Mouse (Mus musculus) forebrain, embryonic 11.5 days (tissue): Measurements from ENCODE around the gene Rorc. TPM values are rescaled to one million over a fixed set of nuclear protein-coding genes. Genes with fewer than 3 reads are reported as not detected.

Experiments
- ATAC-seq: fragments of 200-750 bp; cut with Nextera tagmentation; replicated peaks from 2 replicates; pipeline ENCODE4 v1.8.0; 2017; ENCODE audit warnings: moderate TSS enrichment; ENCODE audit not compliant: low FRiP score
- DNase-seq: peaks from one replicate; pipeline ENCODE4 v3.0.0-alpha.2; 2017; ENCODE audit warnings: low spot score
- H3K27ac ChIP-seq: fragments of 300-500 bp; sonication (generic); 2 replicates; pipeline ENCODE4 v1.5.1; 2014; ENCODE audit warnings: low read depth, low read length
- H3K27me3 ChIP-seq: fragments of 300-500 bp; sonication (generic); 2 replicates; pipeline ENCODE4 v1.6.1; 2014; ENCODE audit warnings: mild to moderate bottlenecking, low read length, mixed read lengths; ENCODE audit not compliant: control insufficient read depth, insufficient read depth
- H3K36me3 ChIP-seq: fragments of 300-500 bp; sonication (generic); 2 replicates; pipeline ENCODE4 v1.6.1; 2014; ENCODE audit warnings: mild to moderate bottlenecking, low read length, moderate library complexity, mixed read lengths; ENCODE audit not compliant: control insufficient read depth, insufficient read depth
- H3K4me1 ChIP-seq: fragments of 300-500 bp; sonication (generic); replicated peaks from 2 replicates; pipeline ENCODE4 v1.6.1; 2014; ENCODE audit warnings: low read length, mixed read lengths; ENCODE audit not compliant: control insufficient read depth, insufficient read depth
- H3K4me2 ChIP-seq: fragments of 300-500 bp; sonication (generic); 2 replicates; pipeline ENCODE4 v1.6.1; 2014; ENCODE audit warnings: low read depth, mild to moderate bottlenecking, low read length, moderate library complexity, mixed read lengths; ENCODE audit not compliant: severe bottlenecking
- H3K4me3 ChIP-seq: fragments of 300-500 bp; sonication (generic); 2 replicates; pipeline ENCODE4 v1.5.1; 2014; ENCODE audit warnings: low read depth, low read length
- H3K9ac ChIP-seq: fragments of 300-500 bp; sonication (generic); 2 replicates; pipeline ENCODE4 v1.6.1; 2014; ENCODE audit warnings: low read length
- H3K9me3 ChIP-seq: fragments of 300-500 bp; sonication (generic); 2 replicates; pipeline ENCODE4 v1.6.1; 2016; ENCODE audit warnings: low read length, mixed read lengths; ENCODE audit not compliant: control insufficient read depth
- WGBS: fragments of 180-500 bp; shearing (Covaris S2); extraction: QIAGEN DNeasy Blood & Tissue Kit; methylation state at CpG from one replicate; pipeline ENCODE4 v1.1.7; 2014; 5-methylcytosine and 5-hydroxymethylcytosine counted together
- polyA plus RNA-seq: library from polyadenylated mRNA; unstranded; fragments of >200 nt; fragmentation: Nextera tagmentation; extraction: Ambion mirVana; gene quantifications from 2 replicates; pipeline ENCODE4 v1.2.1, GENCODE M21; 2014

Gene Rorc
- polyA plus RNA-seq, 1 experiment from 2014 or later: 0.60 TPM

- no peak overlapping the region for H3K4me2 ChIP-seq
- no peak overlapping the region for H3K9ac ChIP-seq
- no peaks in the 10 kb centered on the region for H3K27me3 ChIP-seq
- 80% methylated on average over 4 of the region's 4 CpGs for WGBS
- no peak overlapping the region for H3K27ac ChIP-seq
- H3K4me1 ChIP-seq: peaks cover 6% of the 10 kb centered on the region; the same call in 1 of the 2 replicates
- H3K4me3 ChIP-seq: no peak overlapping the region
- ATAC-seq: no peak
- H3K9me3 ChIP-seq: no peaks in the 10 kb centered on the region
- H3K36me3 ChIP-seq: no peaks in the 10 kb centered on the region
- DNase-seq: no peak
These were observed 33.0 kb downstream of the Rorc start for GRCm38 (mm10) chr3:94405561-94405960.

GRCm38 (mm10) chr3:94412530-94412929, 39.9 kb downstream of the Rorc start:
- H3K4me3 ChIP-seq: peak overlapping the region; percentile 46
- ATAC-seq (peak; percentile 64), DNase-seq (no peak)
- no peaks in the 10 kb centered on the region; the same call in 1 of the 2 replicates for H3K4me1 ChIP-seq
- H3K36me3 ChIP-seq: no peaks in the 10 kb centered on the region
- WGBS: 9% methylated on average over 25 of the region's 25 CpGs
- H3K9me3 ChIP-seq: no peaks in the 10 kb centered on the region
- H3K4me2 ChIP-seq: peak overlapping the region; percentile 88
- H3K27me3 ChIP-seq: no peaks in the 10 kb centered on the region
- H3K27ac ChIP-seq: no peak overlapping the region
- peak overlapping the region; percentile 73 for H3K9ac ChIP-seq

GRCm38 (mm10) chr3:94413031-94413679, 40.6 kb downstream of the Rorc start, which contains the start of gene Tdrkh:
Gene Tdrkh (plus strand): TSS chr3:94413273.
- Histone ChIP-seq H3K36me3 (no peaks in the 10 kb centered on the region), H3K27ac (0 out of 2 replicates have a peak within 1 kb of the TSS, but pooled peaks have one; percentile 6), H3K4me1 (no peaks in the 10 kb centered on the region; the same call in 1 of the 2 replicates), H3K9ac (peak within 1 kb of the TSS; percentile 73), H3K4me2 (peak within 1 kb of the TSS; percentile 88), H3K4me3 (peak within 1 kb of the TSS; percentile 46), H3K27me3 (no peaks in the 10 kb centered on the region), H3K9me3 (no peaks in the 10 kb centered on the region)
- DNase-seq (peak; percentile 98), ATAC-seq (peak; percentile 100)
- 7% methylated on average over 52 of the region's 52 CpGs for WGBS

- WGBS: 80% methylated on average over 2 of the region's 2 CpGs
These were observed 58.4 kb downstream of the Rorc start for GRCm38 (mm10) chr3:94430980-94431379.

GRCm38 (mm10) chr3:94434305-94434704, 61.7 kb downstream of the Rorc start:
- Histone ChIP-seq H3K36me3 (no peaks in the 10 kb centered on the region), H3K9ac (no peak overlapping the region), H3K4me3 (no peak overlapping the region), H3K27ac (no peak overlapping the region), H3K27me3 (no peaks in the 10 kb centered on the region), H3K9me3 (no peaks in the 10 kb centered on the region), H3K4me1 (no peaks in the 10 kb centered on the region), H3K4me2 (no peak overlapping the region)
- WGBS: 92% methylated on average over 2 of the region's 2 CpGs
- DNase-seq (no peak), ATAC-seq (no peak)

More at GRCm38 (mm10) chr3:94430980-94431379, 58.4 kb downstream of the Rorc start:
- ATAC-seq: no peak
- no peak overlapping the region for H3K4me2 ChIP-seq
- no peak for DNase-seq
- no peaks in the 10 kb centered on the region for H3K4me1 ChIP-seq
- H3K9me3 ChIP-seq: no peaks in the 10 kb centered on the region
- H3K4me3 ChIP-seq: no peak overlapping the region
- no peak overlapping the region for H3K9ac ChIP-seq
- H3K36me3 ChIP-seq: no peaks in the 10 kb centered on the region; the same call in 1 of the 2 replicates
- H3K27ac ChIP-seq: no peak overlapping the region
- H3K27me3 ChIP-seq: no peaks in the 10 kb centered on the region

- Histone ChIP-seq H3K27ac (no peak overlapping the region), H3K9ac (no peak overlapping the region), H3K9me3 (no peaks in the 10 kb centered on the region), H3K4me2 (no peak overlapping the region), H3K27me3 (no peaks in the 10 kb centered on the region), H3K4me3 (no peak overlapping the region), H3K36me3 (no peaks in the 10 kb centered on the region), H3K4me1 (no peaks in the 10 kb centered on the region)
- 83% methylated on average over 9 of the region's 9 CpGs for WGBS
- ATAC-seq (no peak), DNase-seq (no peak)
These were observed 63.8 kb downstream of the Rorc start for GRCm38 (mm10) chr3:94436420-94436819.

GRCm38 (mm10) chr3:94441182-94441581, 68.6 kb downstream of the Rorc start:
- no peak overlapping the region for H3K9ac ChIP-seq
- H3K4me3 ChIP-seq: no peak overlapping the region
- no peak overlapping the region for H3K27ac ChIP-seq
- no peaks in the 10 kb centered on the region for H3K9me3 ChIP-seq
- ATAC-seq (no peak), DNase-seq (no peak)
- 0 out of 2 replicates have a peak, but pooled peaks cover 3% of the 10 kb centered on the region for H3K4me1 ChIP-seq
- H3K36me3 ChIP-seq: no peaks in the 10 kb centered on the region; the same call in 1 of the 2 replicates
- WGBS: 42% methylated on average over 3 of the region's 3 CpGs
- H3K27me3 ChIP-seq: no peaks in the 10 kb centered on the region
- H3K4me2 ChIP-seq: no peak overlapping the region

- H3K27ac ChIP-seq: 0 out of 2 replicates have a peak within 1 kb of the TSS, but pooled peaks have one; percentile 50
- H3K9ac ChIP-seq: peak within 1 kb of the TSS; percentile 90
- H3K36me3 ChIP-seq: peaks cover 7% of the 10 kb centered on the region
- WGBS: under 1% methylated on average over 39 of the region's 39 CpGs
- H3K9me3 ChIP-seq: no peaks in the 10 kb centered on the region
- H3K4me3 ChIP-seq: peak within 1 kb of the TSS; percentile 94
- peak; percentile 98 for DNase-seq
- 0 out of 2 replicates have a peak, but pooled peaks cover 3% of the 10 kb centered on the region for H3K4me1 ChIP-seq
- no peaks in the 10 kb centered on the region for H3K27me3 ChIP-seq
- H3K4me2 ChIP-seq: peak within 1 kb of the TSS; percentile 88
- ATAC-seq: peak; percentile 98
These were observed 70.5 kb downstream of the Rorc start, which contains the start of gene Mrpl9 for GRCm38 (mm10) chr3:94442951-94443596. Gene Mrpl9 (plus strand): TSS chr3:94443318.
